Mouse (Mus musculus) embryo, embryonic 10.5 days (tissue): ENCODE results near the gene Pear1.
A peak's percentile ranks its signal among the peaks of the same experiment; 100 is the strongest.

Experiments
- DNase-seq: peaks from one replicate; pipeline ENCODE4 v3.0.0-alpha.2; 2015; ENCODE audit warnings: low spot score

Gene Pear1

DNA sequence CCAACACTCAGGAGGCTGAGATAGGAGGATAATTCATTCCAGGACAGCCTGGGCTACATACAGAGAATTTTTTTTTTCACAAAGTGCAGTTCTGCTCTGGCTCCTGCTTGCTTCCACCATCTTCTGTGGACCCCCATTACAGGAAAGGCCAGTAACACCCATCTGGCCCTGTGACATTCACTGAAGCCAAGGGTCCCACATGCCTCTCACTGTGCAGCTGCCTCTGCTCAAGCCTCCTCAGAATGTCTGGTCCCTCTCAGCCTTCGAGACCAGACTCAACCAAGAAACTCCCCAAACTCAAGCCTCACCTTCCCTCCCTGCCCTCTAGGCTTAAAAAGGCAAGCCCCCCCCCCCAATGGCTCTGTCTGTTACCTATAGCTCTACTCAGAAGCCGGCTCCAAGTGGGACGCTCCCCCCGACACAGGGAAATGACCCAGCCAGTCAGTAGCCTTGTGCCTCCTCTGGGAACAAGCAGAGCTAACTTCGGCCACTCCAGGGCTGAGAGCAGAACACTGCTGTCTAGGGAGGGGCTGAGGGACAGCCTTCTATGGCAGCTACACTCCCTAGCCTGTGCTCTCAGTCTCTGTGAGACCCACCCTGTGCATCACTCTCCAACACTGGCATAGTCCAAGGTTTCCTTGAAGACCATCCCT is 58.3 kb downstream of the Pear1 start:
- no peak for DNase-seq

DNA sequence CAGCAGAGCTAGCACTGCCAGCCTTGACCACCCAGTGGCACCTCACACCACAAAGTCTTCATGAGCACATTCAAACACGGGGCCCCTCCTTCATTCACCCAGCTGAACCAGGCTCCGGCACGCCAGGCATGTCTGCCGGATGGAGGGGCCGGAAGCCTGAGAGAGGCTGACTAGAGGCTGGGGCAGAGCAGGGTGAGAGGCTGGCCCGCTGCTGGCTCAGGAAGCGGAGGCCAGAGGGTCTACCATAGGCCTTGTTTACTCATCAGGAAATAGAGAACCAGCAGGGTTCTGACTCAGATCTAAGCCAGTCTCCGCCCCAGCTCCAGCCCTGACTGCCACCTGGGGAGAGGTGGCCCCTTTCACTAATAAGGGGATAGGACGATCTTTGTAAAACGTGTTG is 59.0 kb downstream of the Pear1 start:
- peak; percentile 61 for DNase-seq

DNA sequence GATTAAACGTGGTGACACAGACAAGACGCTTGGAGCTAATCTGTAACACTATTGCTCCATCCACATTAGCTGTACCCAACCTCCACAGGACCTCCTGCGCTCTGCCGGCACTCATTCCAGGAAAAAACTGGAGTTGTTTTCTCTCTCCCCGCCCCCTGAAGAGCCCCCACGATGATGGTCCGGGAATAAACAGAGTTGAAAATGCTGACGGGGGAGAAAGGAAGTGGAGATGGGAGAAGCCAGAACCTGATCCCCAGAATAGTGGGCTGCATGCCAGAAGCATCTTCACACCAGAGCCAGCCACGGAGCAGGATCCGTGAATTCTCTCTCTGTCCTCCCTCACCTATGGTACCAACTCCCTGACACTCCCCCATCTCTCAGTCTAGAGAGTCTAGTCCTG is 59.6 kb downstream of the Pear1 start:
- no peak for DNase-seq

DNA sequence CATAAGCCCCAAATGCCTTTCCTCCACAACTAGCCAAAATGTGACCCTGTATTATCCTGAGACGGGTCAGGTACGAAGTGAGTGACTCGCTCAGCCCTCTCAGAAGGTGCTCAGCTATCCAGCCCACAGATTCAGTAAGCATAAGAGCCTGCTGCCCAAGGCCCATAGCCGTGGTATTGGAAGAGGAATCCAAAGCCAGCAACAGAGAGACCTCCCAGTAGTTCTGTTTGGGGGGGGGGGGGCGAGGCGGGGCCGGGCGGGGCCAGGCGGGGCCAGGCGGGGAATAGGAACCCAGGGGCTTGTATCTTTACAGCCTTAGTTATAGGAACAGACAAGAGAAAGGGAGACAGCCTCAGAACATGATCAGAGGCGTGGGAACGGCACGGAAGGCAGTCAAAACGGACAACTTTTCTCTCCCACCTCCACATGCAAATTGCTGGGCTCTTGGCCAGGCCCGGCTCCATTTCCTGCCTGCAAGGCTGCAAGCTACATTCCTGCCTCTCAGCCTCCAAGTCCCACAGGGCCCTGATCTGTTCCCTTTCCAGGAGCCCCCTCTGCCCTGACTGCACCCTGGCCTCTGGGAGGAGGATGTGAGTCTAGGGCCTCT is 60.3 kb downstream of the Pear1 start:
- peak; percentile 55 for DNase-seq

DNA sequence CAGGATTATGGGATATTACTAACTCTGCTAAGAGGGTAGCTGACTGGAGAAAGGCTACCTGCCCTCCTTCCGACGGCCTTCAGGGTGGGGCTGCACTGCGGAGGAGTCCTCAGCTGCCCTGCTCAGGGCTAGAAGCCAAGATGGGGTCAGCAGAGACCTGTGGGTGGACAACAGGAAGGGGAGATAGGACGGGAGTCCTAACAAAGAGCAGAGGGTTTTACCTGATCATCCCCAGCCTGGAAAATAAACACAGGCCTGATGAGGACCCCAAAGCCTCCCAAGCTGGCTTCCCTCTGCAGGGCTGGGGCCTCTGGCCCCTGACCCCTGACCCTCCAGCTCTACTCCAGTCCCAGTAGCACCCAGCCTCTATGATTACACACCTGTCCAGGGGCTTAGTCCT is 60.9 kb downstream of the Pear1 start:
- DNase-seq, result no peak

DNA sequence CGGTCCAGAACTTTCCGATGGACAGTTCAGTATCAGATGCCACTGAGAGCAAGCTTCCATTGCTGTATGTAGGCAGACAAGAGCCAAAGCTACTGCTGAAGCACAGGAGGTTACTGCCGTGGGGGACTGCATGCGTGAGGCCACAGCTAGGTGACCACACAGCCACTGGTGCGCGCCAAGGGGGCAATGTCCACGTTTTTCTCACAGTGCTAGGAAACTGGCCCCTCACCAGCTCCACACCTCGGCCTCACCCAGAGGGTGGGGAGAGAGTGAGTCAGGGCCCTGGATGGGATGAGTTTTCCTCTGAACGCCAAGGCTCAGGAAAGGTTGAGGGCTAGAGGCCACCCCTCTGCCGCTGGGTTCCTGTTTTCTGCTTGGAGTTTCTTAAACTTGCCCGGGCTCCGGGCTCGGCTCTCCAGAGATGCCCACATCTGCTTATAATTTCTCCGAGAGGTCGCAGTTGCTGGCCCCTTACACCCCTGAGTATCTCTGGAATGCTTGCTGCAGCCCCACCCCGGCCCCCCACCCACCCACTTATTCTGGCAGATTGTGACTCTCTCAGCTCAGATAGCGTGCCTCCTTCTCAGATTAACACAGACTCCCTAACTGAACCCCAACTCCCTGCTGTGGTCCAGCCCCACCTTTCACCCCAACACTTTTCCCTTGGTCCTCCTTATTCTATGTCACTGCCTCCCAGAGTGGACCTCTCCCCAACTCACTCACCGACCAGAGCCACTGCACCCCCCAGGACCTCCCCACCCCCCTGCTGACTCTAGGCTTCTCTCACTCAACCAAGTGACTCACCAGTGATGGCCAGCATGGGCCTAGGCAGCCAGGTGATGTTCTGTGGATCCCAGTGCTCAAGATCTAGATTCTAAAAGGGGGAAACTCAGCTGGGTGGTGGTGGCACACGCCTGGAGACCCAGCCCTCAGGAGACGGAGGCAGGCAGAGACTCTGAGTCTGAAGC is 62.4 kb downstream of the Pear1 start:
- peak; percentile 58 for DNase-seq

DNA sequence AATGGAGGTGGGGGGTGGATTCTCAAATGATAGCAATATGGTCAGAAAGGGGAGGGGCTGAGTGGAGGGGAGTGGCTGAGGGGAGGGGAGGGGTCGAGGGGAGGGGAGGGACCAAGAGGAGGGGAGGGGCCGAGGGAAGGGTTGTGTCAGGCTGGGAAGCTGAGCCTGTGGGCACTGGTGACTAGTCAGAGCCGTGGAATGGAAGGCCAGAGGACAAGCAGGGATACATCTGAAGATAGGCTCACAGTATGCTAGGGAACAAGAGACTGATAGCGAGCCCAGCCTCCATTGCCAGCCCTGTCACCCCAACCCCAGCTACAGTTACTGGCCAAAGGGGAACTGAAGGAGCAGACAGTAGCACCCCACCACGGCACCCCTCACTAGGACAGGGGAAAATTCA is 65.5 kb downstream of the Pear1 start:
- peak; percentile 30 for DNase-seq

DNA sequence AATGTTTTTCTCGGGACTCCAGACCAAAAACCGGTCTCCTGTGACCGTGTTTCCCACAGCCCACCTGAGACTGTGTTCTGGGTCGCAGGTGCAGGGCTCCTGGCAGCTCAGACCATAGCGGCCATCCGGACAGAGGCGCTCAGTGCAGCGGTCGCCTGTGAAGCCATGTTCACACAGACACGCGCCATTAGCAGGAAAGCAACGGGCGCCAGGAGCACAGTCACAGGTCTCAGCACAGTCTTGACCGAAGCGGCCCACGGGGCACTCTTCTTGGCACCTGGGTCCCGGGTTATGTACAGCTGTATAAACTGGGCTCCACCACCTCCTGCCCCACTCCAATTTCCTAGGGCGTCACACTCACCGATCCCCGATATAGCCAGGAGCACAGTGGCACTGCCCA is 67.6 kb downstream of the Pear1 start:
- DNase-seq, result no peak

DNA sequence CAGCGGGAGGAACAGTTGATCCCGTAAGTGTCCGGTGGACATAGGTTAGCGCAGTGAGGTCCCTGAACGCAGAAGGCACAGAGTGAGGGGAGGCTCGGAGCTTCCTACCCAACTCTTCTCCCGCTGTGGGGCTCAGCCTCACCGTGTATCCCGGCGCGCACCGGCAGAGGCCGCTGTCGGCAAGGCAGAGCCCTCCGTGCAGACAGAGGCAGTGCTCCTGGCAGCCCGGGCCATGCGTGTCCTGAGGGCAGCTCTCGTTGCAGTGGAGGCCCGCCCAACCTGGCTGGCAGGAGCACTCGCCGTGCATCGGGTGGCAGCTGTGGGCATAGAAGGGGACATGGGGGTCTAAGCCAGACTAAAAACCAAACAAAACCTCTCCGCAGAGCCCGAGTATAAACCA is 68.1 kb downstream of the Pear1 start:
- peak; percentile 85 for DNase-seq

DNA sequence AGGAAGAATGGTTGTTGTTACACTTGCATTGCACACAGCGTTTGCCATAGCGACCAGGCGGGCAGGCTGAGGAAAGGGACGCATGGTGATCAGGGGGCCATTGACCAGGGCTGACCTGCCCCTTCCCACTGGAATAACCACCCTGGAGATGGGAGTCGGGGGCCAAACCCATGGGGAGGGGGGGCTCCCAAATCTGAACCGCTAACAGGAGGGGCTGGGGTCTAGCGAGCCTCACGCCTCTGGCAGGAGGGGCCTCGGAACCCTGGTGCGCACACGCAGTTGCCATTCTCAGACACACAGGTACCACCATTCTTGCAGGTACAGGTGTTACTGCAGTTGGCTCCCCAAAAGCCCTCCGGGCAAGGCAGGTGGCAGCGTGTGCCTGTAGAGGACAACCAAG is 70.3 kb downstream of the Pear1 start:
- DNase-seq, result no peak

DNA sequence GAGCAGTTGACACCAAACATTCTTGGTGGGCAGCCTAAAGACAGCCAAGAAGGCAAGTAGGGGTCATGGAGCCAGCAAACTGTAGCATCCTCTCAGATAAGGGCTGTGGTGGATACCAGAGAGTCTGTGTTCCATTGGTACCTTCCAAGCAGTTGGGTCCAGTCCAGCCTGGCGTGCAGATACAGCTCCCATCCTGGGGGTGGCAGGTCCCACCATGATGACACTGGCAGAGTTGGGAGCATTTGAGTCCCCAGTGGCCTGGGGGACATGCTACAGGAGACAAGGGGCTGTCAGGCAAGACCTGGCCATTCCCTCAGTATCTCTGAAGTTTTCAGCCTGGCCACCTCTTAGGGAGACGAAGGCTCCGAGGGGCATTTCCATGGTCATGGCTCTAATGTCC is 71.5 kb downstream of the Pear1 start:
- no peak for DNase-seq

DNA sequence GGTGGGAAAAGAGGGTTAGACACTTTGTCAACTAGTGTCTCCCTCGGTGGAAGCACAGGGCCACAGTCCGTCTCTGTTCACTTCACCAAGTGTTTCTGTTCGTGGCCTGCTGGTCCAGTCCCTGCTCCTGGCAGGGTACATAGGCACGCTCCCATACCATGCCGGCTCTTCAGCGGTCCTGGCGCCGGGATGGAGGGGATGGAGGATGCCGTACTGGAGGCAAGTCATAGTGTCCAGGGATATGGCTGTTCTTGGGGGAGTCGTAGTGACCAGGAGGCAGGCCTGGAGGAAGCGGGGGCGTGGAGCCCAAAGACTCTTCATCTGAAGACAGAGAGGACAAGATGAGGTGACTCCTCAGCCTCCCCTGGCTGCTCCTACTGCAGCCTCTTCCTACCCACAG is 74.1 kb downstream of the Pear1 start:
- no peak for DNase-seq

DNA sequence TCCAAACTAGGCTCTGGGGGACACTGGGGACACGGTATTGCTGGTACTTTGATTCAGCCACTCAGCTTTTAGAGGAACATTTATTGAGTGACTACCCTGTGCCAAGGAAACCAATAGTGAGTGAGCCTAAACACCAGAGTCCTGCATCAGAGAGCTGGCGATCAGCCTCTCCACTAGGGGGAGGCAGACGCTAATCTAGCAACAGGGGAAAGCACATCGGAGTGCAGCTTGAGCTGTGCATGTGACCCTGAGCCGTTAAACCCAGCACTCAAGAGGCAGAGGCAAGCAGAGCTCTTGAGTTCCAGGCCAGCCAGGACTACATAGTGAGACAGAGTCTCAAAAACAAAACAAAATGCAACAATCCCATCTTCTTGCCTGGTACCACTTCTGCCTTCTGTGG is 75.1 kb downstream of the Pear1 start:
- DNase-seq, result peak; percentile 70

DNA sequence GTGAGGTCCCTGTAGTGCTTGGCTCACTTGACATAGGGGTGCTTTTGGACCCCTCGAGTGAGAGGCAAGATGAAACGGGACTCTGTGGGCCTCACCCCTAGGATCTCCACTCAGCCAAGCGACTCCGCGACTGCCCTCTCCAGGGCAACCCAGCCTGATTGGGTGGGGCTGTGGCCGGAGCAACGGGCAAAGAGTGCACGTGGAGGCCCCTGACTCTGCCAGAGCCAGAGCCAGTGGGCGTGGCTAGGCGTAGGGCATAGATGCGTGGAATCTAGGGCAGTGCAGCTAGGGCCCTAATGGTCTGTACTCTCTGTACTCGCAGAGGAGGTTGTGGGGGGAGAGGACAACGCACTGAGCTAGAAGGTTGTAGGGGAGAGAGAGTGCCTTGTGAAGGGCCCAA is 75.7 kb downstream of the Pear1 start, which contains the start of gene Lrrc71:
Gene Lrrc71 (minus strand): TSS at position 195 of the 400 bp plus-strand sequence.
- DNase-seq, result no peak

DNA sequence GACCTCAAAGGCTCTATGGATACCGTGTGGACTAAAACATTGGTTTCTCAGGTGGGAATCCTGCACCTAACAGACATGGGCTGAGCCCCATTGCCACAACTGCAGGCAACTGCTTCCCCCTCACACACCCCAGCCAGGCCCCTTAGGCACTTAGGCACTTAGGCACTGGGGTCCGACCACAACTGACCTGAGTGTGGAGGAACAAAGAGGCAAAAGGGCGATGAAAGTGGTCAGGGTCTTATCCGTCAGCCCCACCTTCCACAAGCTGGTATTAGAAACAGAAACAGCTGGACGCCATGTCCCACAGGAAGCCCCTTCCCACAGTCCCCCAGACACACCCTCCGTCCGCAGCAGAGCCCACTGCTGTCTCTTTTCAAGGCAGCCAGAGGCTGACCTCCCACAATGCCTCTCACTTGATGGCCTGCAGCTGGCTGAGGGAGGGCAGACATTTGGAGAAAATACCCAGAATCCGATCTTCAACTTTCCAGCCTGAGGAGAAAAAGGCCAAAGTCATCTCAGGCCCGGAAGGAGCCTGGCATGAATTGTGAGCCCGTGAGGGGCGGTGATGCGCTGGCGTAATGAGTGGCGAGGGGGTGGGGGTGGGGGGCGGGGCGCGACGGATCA is 79.0 kb downstream of the Pear1 start:
- DNase-seq, result peak; percentile 54

DNA sequence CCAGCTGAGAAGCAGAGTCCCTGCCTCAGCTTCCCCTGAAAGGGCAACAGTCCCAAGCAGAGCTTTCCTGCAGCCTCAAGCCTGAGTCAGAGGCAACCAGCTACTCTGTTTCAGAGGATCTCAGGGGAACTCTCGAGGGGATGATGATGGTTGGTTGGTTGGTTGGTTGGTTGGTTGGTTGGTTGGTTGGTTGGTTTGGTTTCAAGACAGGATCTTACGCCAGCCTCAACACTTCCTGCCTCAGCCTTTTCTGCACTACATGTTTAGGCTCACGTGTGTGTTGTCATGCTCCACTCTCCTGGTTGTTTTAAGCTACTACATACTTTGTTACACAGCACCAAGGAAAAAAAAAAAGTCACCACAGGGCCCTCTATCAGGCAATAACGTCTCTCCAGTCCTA is 80.2 kb downstream of the Pear1 start:
- no peak for DNase-seq

DNA sequence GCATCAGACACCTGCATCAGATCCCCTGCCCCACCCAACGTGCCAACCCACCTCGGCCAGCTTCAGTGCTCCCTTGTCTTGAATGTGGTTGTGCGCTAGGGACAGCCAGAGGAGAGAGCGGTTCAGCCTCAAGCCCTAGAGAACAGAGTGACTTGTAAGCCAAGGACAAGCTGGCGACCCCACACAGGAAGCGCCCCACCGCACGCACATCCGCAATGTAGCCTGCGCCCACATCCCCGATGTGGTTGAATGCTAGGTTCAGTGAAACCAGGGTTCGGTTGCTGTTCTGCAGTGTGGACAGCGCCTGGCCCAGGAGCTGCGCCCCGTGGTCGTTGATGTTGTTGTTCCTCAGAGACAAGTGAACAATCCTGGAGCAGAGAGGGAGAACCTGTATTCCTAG is 81.4 kb downstream of the Pear1 start:
- no peak for DNase-seq

DNA sequence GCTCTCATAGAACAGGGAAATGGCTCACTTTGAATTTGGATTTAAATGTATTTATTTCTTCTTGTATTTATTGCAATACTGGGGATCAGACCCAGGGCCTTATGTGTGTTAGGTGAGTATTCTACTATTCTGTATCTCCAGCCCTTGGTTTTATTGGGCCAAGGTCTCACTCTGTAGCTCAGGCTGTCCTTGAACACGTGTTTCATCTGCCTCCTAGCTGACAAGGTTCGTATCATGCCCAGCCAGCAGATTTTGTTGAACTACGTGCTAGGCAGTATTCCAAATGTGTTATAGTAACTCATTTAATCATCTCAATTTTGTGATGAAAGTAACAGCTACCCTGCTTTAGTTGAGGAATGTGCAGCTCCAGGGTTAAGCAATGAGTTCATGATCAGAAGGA is 82.1 kb downstream of the Pear1 start:
- DNase-seq, result no peak

DNA sequence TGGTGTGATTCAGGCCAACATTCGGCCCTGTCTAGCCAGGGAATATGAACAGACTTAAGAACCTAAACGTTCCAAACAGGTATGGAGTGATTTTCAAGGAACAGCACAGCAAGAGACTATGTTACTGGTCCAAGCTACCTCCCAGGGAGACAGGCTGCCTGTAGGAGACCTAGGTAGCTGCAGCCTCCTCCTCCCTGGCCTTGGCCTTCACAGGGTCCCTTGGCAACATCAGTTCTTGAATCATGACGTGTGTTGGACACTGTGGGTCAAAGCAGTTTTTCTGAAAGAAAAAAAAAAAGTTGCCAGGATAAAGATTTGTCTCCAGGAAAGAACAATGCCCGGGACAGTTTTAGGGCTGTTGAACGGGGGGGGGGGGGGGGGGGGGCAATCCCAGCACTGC is 85.2 kb downstream of the Pear1 start:
- no peak for DNase-seq

DNA sequence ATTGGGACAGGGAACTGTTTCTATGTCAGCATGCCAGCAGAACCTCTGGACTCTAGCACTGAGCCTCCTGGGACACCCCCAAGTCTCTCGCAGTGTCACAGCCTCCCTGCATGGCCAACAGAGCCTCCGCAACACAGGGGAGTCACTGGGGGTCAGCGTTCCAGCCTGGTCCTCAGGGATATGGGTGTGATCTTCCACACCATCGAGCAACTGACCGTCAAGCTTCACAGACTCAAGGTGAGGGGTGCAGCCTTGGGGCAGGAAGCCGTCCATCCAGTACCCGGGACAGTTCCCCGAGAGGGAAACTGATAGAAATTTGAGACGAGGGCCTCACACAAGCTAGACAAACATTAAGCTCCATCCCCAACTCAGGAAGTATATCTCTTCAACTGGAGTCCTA is 88.8 kb downstream of the Pear1 start:
- DNase-seq, result no peak

DNA sequence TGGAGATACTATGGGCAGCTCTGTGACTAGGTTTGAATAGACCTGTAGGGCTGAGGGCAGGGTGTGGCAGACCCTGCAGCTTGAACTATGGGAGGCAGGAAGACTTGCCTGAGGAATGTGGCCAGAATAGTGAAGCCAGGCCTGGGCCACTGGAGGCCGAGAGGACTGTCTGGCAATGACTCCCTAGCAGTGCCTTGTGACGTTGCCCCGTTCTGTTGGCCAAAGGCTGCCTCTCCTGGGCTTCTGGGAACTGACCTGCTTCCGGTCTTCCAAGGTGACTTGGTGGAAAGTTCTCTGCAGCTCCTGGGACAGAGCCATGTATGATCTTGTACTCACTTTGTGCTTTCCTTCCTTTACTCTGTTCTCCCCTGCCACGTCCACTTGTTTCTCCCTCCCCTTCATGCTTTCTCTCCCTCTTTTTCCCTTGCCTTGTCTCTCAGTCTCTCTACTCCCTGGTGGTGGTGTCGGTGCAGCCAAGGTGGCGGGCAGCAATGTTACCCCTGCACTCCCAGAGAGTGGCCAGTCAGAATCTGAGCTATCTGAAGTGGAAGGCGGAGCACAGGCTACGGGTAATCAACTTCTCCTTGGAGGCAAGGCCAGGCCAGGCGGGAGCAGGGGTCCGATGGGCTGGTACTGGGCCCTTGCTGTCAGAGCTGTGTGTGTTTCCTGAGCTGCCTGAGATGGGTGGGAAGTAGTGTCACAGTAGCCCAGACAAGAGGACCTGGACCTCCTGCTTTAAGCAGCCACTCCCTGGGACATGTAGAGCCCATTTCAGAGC is 89.9 kb downstream of the Pear1 start:
- DNase-seq, result no peak

DNA sequence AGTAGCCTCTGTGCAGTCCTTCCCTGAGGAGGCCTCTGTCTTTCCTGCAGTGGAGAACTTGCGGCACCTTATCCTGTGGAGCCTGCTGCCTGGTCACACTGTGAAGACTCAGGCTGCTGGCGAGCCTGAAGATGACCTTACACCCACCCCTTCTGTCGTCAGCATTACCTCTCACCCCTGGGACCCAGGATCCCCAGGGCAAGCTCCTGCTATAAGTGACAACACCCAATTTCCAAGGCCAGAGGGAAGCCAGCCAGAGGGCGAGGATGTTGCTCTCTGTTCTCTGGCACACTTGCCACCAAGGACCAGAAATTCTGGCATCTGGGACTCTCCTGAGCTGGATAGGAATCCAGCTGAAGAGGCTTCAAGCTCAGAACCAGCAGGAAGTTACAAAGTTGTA is 91.0 kb downstream of the Pear1 start:
- no peak for DNase-seq
